In genomic region chr13:97312420-97313370, GRCm38 (mm10) we compare ENCODE assay signal across 12 mouse cellular contexts.
DNase-seq lines count a peak whose midpoint lies in the region; ATAC-seq and TF ChIP-seq lines count a peak whose summit lies in the region.
"Had no signal": no experiment of that assay in that cellular context is flagged by ENCODE, and none has a peak within 500 bp of the region (broad histone marks: within the 10 kb centered on the region; RNA-seq: fewer than 3 reads in every experiment).

No protein-coding gene starts in this region.

- peaks cover 9% of the 10 kb centered on the region for H3K4me1 ChIP-seq in forebrain, embryonic 14.5 days (ENCODE audit: control insufficient read depth, insufficient read depth, low read length)
- peaks cover 31% of the 10 kb centered on the region for H3K4me1 ChIP-seq in forebrain, embryonic 13.5 days
- peaks cover 23% of the 10 kb centered on the region for H3K4me1 ChIP-seq in kidney, adult 2 months (ENCODE audit: control insufficient read depth, insufficient read depth, low read length)
- peaks cover 1% of the 10 kb centered on the region; the same call in 1 of the 2 replicates for H3K4me1 ChIP-seq in midbrain, postnatal 0 days (ENCODE audit: insufficient read depth, low read length)
- H3K4me1 ChIP-seq in midbrain, embryonic 11.5 days (ENCODE audit: control insufficient read depth, insufficient read depth, low read length): peaks cover 14% of the 10 kb centered on the region
- H3K4me1 ChIP-seq in small intestine, adult 2 months (ENCODE audit: control insufficient read depth, insufficient read depth, insufficient read length, low read length): peaks cover 9% of the 10 kb centered on the region; the same call in 1 of the 2 replicates

- no peak overlapping the region for H3K4me2 ChIP-seq in forebrain, embryonic 14.5 days (ENCODE audit: low read length)
- H3K4me2 ChIP-seq in forebrain, embryonic 13.5 days: no peak overlapping the region
- no peak overlapping the region for H3K4me2 ChIP-seq in midbrain, postnatal 0 days (ENCODE audit: low read depth, low read length, poor library complexity, severe bottlenecking)
- no peak overlapping the region for H3K4me2 ChIP-seq in midbrain, embryonic 11.5 days

- no peaks in the 10 kb centered on the region for H3K36me3 ChIP-seq in forebrain, embryonic 14.5 days (ENCODE audit: control insufficient read depth, insufficient read depth, low read length)
- H3K36me3 ChIP-seq in forebrain, embryonic 13.5 days (ENCODE audit: poor library complexity, severe bottlenecking): no peaks in the 10 kb centered on the region
- H3K36me3 ChIP-seq in kidney, adult 2 months (ENCODE audit: control insufficient read depth, insufficient read depth, low read length): no peaks in the 10 kb centered on the region
- H3K36me3 ChIP-seq in midbrain, postnatal 0 days (ENCODE audit: insufficient read depth, low read length): no peaks in the 10 kb centered on the region
- H3K36me3 ChIP-seq in midbrain, embryonic 11.5 days (ENCODE audit: control insufficient read depth, insufficient read depth, low read length): no peaks in the 10 kb centered on the region
- no peaks in the 10 kb centered on the region for H3K36me3 ChIP-seq in small intestine, adult 2 months (ENCODE audit: control insufficient read depth, insufficient read depth, low read length)

- TF ChIP-seq CTCF in kidney, adult 2 months (conservative IDR thresholded peaks at IDR 0.05; ENCODE audit: insufficient read depth, insufficient read length, low read depth, low read length): no peak
- TF ChIP-seq CTCF in midbrain, postnatal 0 days (IDR thresholded peaks at IDR 0.05): no peak
- no peak for TF ChIP-seq CTCF in small intestine, adult 2 months (IDR thresholded peaks at IDR 0.05; ENCODE audit: extremely low read depth, insufficient read length, insufficient replicate concordance, low read depth, low read length)

- no peaks in the 10 kb centered on the region for H3K27me3 ChIP-seq in forebrain, embryonic 14.5 days (replicated peaks; ENCODE audit: control insufficient read depth, insufficient read depth, low read length)
- H3K27me3 ChIP-seq in forebrain, embryonic 13.5 days: no peaks in the 10 kb centered on the region
- H3K27me3 ChIP-seq in kidney, adult 2 months (replicated peaks; ENCODE audit: control insufficient read depth, insufficient read depth, low read length): no peaks in the 10 kb centered on the region
- H3K27me3 ChIP-seq in midbrain, postnatal 0 days (ENCODE audit: insufficient read depth, low read length): no peaks in the 10 kb centered on the region
- H3K27me3 ChIP-seq in midbrain, embryonic 11.5 days (ENCODE audit: control insufficient read depth, insufficient read depth, low read length): no peaks in the 10 kb centered on the region
- H3K27me3 ChIP-seq in small intestine, adult 2 months (ENCODE audit: control insufficient read depth, insufficient read depth, low read length): no peaks in the 10 kb centered on the region

- no peak overlapping the region for H3K4me3 ChIP-seq in forebrain, embryonic 14.5 days (ENCODE audit: low read depth, low read length)
- H3K4me3 ChIP-seq in forebrain, embryonic 13.5 days: no peak overlapping the region
- no peak overlapping the region for H3K4me3 ChIP-seq in kidney, adult 2 months (ENCODE audit: insufficient read depth, low read depth, low read length)
- H3K4me3 ChIP-seq in midbrain, postnatal 0 days (ENCODE audit: low read depth, low read length): no peak overlapping the region
- H3K4me3 ChIP-seq in midbrain, embryonic 11.5 days (ENCODE audit: low read depth, low read length): no peak overlapping the region
- H3K4me3 ChIP-seq in small intestine, adult 2 months (ENCODE audit: low read depth, low read length): peak overlapping the region; percentile 14; the same call in 1 of the 2 replicates

- TF ChIP-seq POLR2A in kidney, adult 2 months (IDR thresholded peaks at IDR 0.05; ENCODE audit: low read depth, low read length): no peak
- TF ChIP-seq POLR2A in small intestine, adult 2 months (IDR thresholded peaks at IDR 0.05; ENCODE audit: low read depth, low read length): no peak

- H3K9me3 ChIP-seq in forebrain, embryonic 14.5 days (replicated peaks; ENCODE audit: control insufficient read depth, low read length): no peaks in the 10 kb centered on the region
- H3K9me3 ChIP-seq in forebrain, embryonic 13.5 days (replicated peaks): no peaks in the 10 kb centered on the region
- H3K9me3 ChIP-seq in midbrain, postnatal 0 days (ENCODE audit: low read length): no peaks in the 10 kb centered on the region
- no peaks in the 10 kb centered on the region for H3K9me3 ChIP-seq in midbrain, embryonic 11.5 days (ENCODE audit: control insufficient read depth, low read length)

- no peak overlapping the region for H3K27ac ChIP-seq in forebrain, embryonic 14.5 days (ENCODE audit: low read depth, low read length)
- H3K27ac ChIP-seq in forebrain, embryonic 13.5 days: no peak overlapping the region
- no peak overlapping the region for H3K27ac ChIP-seq in kidney, adult 2 months (ENCODE audit: insufficient read depth, low read depth, low read length)
- H3K27ac ChIP-seq in midbrain, postnatal 0 days (ENCODE audit: low read depth, low read length): no peak overlapping the region
- H3K27ac ChIP-seq in midbrain, embryonic 11.5 days (ENCODE audit: low read depth, low read length): no peak overlapping the region
- no peak overlapping the region for H3K27ac ChIP-seq in small intestine, adult 2 months (ENCODE audit: insufficient read depth, low read depth, low read length)

- 56% methylated on average over 16 of the region's 16 CpGs for WGBS in forebrain, embryonic 14.5 days
- WGBS in forebrain, embryonic 13.5 days: 60% methylated on average over 16 of the region's 16 CpGs
- WGBS in kidney, adult 2 months: 72% methylated on average over 16 of the region's 16 CpGs
- 61% methylated on average over 16 of the region's 16 CpGs for WGBS in midbrain, postnatal 0 days
- WGBS in midbrain, embryonic 11.5 days: 76% methylated on average over 16 of the region's 16 CpGs
- 57% methylated on average over 16 of the region's 16 CpGs for WGBS in small intestine, adult 2 months

- no peak overlapping the region for H3K9ac ChIP-seq in forebrain, embryonic 14.5 days (ENCODE audit: low read length)
- H3K9ac ChIP-seq in forebrain, embryonic 13.5 days: no peak overlapping the region
- no peak overlapping the region for H3K9ac ChIP-seq in midbrain, postnatal 0 days (replicated peaks; ENCODE audit: low read length, poor library complexity, severe bottlenecking)
- H3K9ac ChIP-seq in midbrain, embryonic 11.5 days (ENCODE audit: low read length): no peak overlapping the region

- 0 out of 2 replicates have a peak, but pooled peaks have one; percentile 42 for ATAC-seq in forebrain, embryonic 14.5 days
- ATAC-seq in forebrain, embryonic 13.5 days: no peak
- ATAC-seq in midbrain, postnatal 0 days (ENCODE audit: low FRiP score): no peak; the same call in 1 of the 2 replicates
- no peak for ATAC-seq in midbrain, embryonic 11.5 days (ENCODE audit: low FRiP score)
- no peak for ATAC-seq in erythroid progenitor cell, adult 5-6 weeks (replicated peaks; ENCODE audit: low FRiP score, poor library complexity, severe bottlenecking)
- ATAC-seq: inflammation-experienced regulatory T-cells, adult 6 months had no signal

- DNase-seq in forebrain, embryonic 14.5 days (ENCODE audit: low spot score): peak; percentile 62
- DNase-seq in kidney, adult 2 months: peak; percentile 30
- no peak for DNase-seq in kidney, adult 18-20 months
- peak; percentile 50 for DNase-seq in midbrain, postnatal 0 days (ENCODE audit: low spot score)
- no peak for DNase-seq in midbrain, embryonic 11.5 days (ENCODE audit: low spot score, missing footprints)
- DNase-seq: gastrocnemius, postnatal 10 days; liver; lung, postnatal 36 days had no signal

Comparison
In these comparisons a context has a peak if more than half of its experiments do, and no peak if none do; other contexts are left out.
1. DNase-seq: peak in forebrain, embryonic 14.5 days (single experiment), kidney, adult 2 months (single experiment) and midbrain, postnatal 0 days (single experiment); none in kidney, adult 18-20 months (single experiment) and midbrain, embryonic 11.5 days (single experiment).